Mouse (Mus musculus): ENCODE results near the gene Gm36176.

Gm36176 gene

GRCm38 (mm10) chr10:77886007-77886747, 39.6 kb downstream of the Gm36176 start:
- Histone ChIP-seq H3K4me3 (replicated peaks; ENCODE audit: low read length) (no peak overlapping the region), H3K4me1 (replicated peaks; ENCODE audit: low read depth, low read length) (no peaks in the 10 kb centered on the region), H3K36me3 (ENCODE audit: insufficient read depth, low read length) (no peaks in the 10 kb centered on the region), H3K9me3 (ENCODE audit: low read length) (no peaks in the 10 kb centered on the region), H3K27me3 (ENCODE audit: insufficient read depth, low read length) (peaks cover 4% of the 10 kb centered on the region; the same call in 1 of the 2 replicates)
- TF ChIP-seq NANOG (IDR thresholded peaks at IDR 0.05; ENCODE audit: borderline replicate concordance, low read length) (no peak), POU5F1 (IDR thresholded peaks at IDR 0.05; ENCODE audit: borderline replicate concordance, low read length) (no peak), CTCF (conservative IDR thresholded peaks at IDR 0.05; ENCODE audit: low read length) (no peak)

GRCm38 (mm10) chr10:77890987-77891565, 44.5 kb downstream of the Gm36176 start:
- Histone ChIP-seq H3K9me3 (ENCODE audit: low read length) (no peaks in the 10 kb centered on the region), H3K4me1 (replicated peaks; ENCODE audit: low read depth, low read length) (no peaks in the 10 kb centered on the region)
- TF ChIP-seq NANOG (IDR thresholded peaks at IDR 0.05; ENCODE audit: borderline replicate concordance, low read length) (no peak), POU5F1 (IDR thresholded peaks at IDR 0.05; ENCODE audit: borderline replicate concordance, low read length) (no peak), CTCF (conservative IDR thresholded peaks at IDR 0.05; ENCODE audit: low read length) (no peak)

GRCm38 (mm10) chr10:77895562-77895961, 49.0 kb downstream of the Gm36176 start:
- Histone ChIP-seq H3K4me3 (replicated peaks; ENCODE audit: low read length) (no peak overlapping the region), H3K9me3 (ENCODE audit: low read length) (no peaks in the 10 kb centered on the region), H3K4me1 (replicated peaks; ENCODE audit: low read depth, low read length) (peaks cover 3% of the 10 kb centered on the region; the same call in 1 of the 2 replicates), H3K36me3 (ENCODE audit: insufficient read depth, low read length) (peaks cover 11% of the 10 kb centered on the region), H3K27me3 (ENCODE audit: insufficient read depth, low read length) (peaks cover 5% of the 10 kb centered on the region)
- TF ChIP-seq POU5F1 (IDR thresholded peaks at IDR 0.05; ENCODE audit: borderline replicate concordance, low read length): no peak
- no peak for TF ChIP-seq NANOG (IDR thresholded peaks at IDR 0.05; ENCODE audit: borderline replicate concordance, low read length)
- TF ChIP-seq CTCF (conservative IDR thresholded peaks at IDR 0.05; ENCODE audit: low read length): no peak

More at GRCm38 (mm10) chr10:77890987-77891565, 44.5 kb downstream of the Gm36176 start:
- Histone ChIP-seq H3K4me3 (replicated peaks; ENCODE audit: low read length) (no peak overlapping the region), H3K27me3 (ENCODE audit: insufficient read depth, low read length) (peaks cover 4% of the 10 kb centered on the region; the same call in 1 of the 2 replicates), H3K36me3 (ENCODE audit: insufficient read depth, low read length) (no peaks in the 10 kb centered on the region)

Data from E14TG2a.4 (cell line).